ENCODE assay signal across 25 mouse cellular contexts in the genomic region with DNA sequence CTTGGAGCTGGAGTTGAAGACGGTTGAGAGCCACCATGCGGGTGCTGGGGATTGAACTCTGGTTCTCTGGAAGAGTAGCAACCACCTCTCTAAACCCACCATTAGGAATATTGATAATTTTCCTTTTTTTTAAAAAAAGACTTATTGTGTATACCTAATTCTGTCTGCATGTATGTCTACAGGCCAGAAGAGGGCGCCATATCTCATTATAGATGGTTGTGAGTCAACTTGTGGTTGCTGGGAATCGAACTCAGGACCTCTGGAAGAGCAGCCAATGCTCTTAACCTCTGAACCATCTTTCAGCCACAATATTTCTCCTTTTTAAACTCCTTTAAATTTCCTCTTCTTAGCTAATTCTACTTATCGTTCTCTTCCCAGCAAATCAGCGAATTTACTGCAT. TPM values are rescaled to one million over a fixed set of nuclear protein-coding genes. Genes with fewer than 3 reads are reported as not detected.
A peak's percentile ranks its signal among the peaks of the same experiment; 100 is the strongest.
DNase-seq lines count a peak whose midpoint lies in the region; ATAC-seq and TF ChIP-seq lines count a peak whose summit lies in the region.
"Had no signal": no experiment of that assay in that cellular context is flagged by ENCODE, and none has a peak within 500 bp of the region (broad histone marks: within the 10 kb centered on the region; RNA-seq: fewer than 3 reads in every experiment).

No protein-coding gene starts in this region.

- no peak overlapping the region for H3K27ac ChIP-seq in forebrain, postnatal 0 days (ENCODE audit: low read depth, low read length)
- H3K27ac ChIP-seq in forebrain, embryonic 14.5 days (ENCODE audit: low read depth, low read length), result no peak overlapping the region
- no peak overlapping the region for H3K27ac ChIP-seq in liver, embryonic 14.5 days
- H3K27ac ChIP-seq: embryonic facial prominence, embryonic 13.5 days; hindbrain, embryonic 13.5 days; intestine, embryonic 15.5 days; neural tube, embryonic 12.5 days had no signal

- H3K4me3 ChIP-seq in forebrain, postnatal 0 days (ENCODE audit: low read depth, low read length), result no peak overlapping the region
- no peak overlapping the region for H3K4me3 ChIP-seq in forebrain, embryonic 14.5 days (ENCODE audit: low read depth, low read length)
- no peak overlapping the region for H3K4me3 ChIP-seq in liver, embryonic 14.5 days (ENCODE audit: insufficient read depth in 1 of 2, low read depth in 2 of 2, low read length in 2 of 2)
- H3K4me3 ChIP-seq in E14TG2a.4 (replicated peaks; ENCODE audit: low read length), result no peak overlapping the region
- H3K4me3 ChIP-seq: embryonic facial prominence, embryonic 13.5 days; heart, embryonic 12.5 days; hindbrain, embryonic 13.5 days; intestine, embryonic 15.5 days; neural tube, embryonic 12.5 days had no signal

- H3K9me3 ChIP-seq in forebrain, postnatal 0 days (ENCODE audit: low read length), result no peaks in the 10 kb centered on the region
- H3K9me3 ChIP-seq in forebrain, embryonic 14.5 days (replicated peaks; ENCODE audit: control insufficient read depth, low read length), result no peaks in the 10 kb centered on the region
- H3K9me3 ChIP-seq in liver, embryonic 14.5 days (ENCODE audit: control insufficient read depth, low read length), result no peaks in the 10 kb centered on the region
- no peaks in the 10 kb centered on the region for H3K9me3 ChIP-seq in E14TG2a.4 (ENCODE audit: low read length)
- H3K9me3 ChIP-seq: embryonic facial prominence, embryonic 13.5 days; heart, embryonic 12.5 days; hindbrain, embryonic 13.5 days; intestine, embryonic 15.5 days; neural tube, embryonic 12.5 days had no signal

- H3K36me3 ChIP-seq in forebrain, postnatal 0 days (ENCODE audit: insufficient read depth), result peaks cover 8% of the 10 kb centered on the region
- peaks cover 13% of the 10 kb centered on the region for H3K36me3 ChIP-seq in forebrain, embryonic 14.5 days (ENCODE audit: control insufficient read depth, insufficient read depth, low read length)
- H3K36me3 ChIP-seq in liver, embryonic 14.5 days (replicated peaks; ENCODE audit: control insufficient read depth, insufficient read depth, low read depth), result peaks cover 6% of the 10 kb centered on the region
- peaks cover 19% of the 10 kb centered on the region for H3K36me3 ChIP-seq in E14TG2a.4 (ENCODE audit: insufficient read depth, low read length)

- H3K4me1 ChIP-seq in forebrain, postnatal 0 days (ENCODE audit: insufficient read depth), result peaks cover 17% of the 10 kb centered on the region
- H3K4me1 ChIP-seq in forebrain, embryonic 14.5 days (ENCODE audit: control insufficient read depth, insufficient read depth, low read length), result peaks cover 18% of the 10 kb centered on the region
- peaks cover 18 to 23% of the 10 kb centered on the region in 2 experiments for H3K4me1 ChIP-seq in liver, embryonic 14.5 days (replicated peaks; ENCODE audit: control insufficient read depth in 2 of 2, insufficient read depth in 2 of 2, low read length in 1 of 2)
- peaks cover 43% of the 10 kb centered on the region for H3K4me1 ChIP-seq in E14TG2a.4 (replicated peaks; ENCODE audit: low read depth, low read length)

- TF ChIP-seq CTCF in forebrain, postnatal 0 days (IDR thresholded peaks at IDR 0.05; ENCODE audit: low read depth), result peak; percentile 9; the same call in 1 of the 2 replicates
- TF ChIP-seq CTCF in liver, embryonic 14.5 days (IDR thresholded peaks at IDR 0.05; ENCODE audit: low read depth), result peak; percentile 31; the same call in 1 of the 2 replicates
- TF ChIP-seq CTCF in E14TG2a.4 (conservative IDR thresholded peaks at IDR 0.05; ENCODE audit: low read length), result peak; percentile 41

- WGBS in forebrain, postnatal 0 days, result 83% methylated on average over 6 of the region's 6 CpGs
- WGBS in forebrain, embryonic 14.5 days, result 81% methylated on average over 6 of the region's 6 CpGs
- 78% methylated on average over 6 of the region's 6 CpGs for WGBS in liver, embryonic 14.5 days (ENCODE audit: insufficient replicate concordance)

- no peak overlapping the region for H3K9ac ChIP-seq in forebrain, postnatal 0 days
- H3K9ac ChIP-seq in forebrain, embryonic 14.5 days (ENCODE audit: low read length), result no peak overlapping the region
- H3K9ac ChIP-seq in liver, embryonic 14.5 days (replicated peaks), result no peak overlapping the region
- H3K9ac ChIP-seq: embryonic facial prominence, embryonic 13.5 days; heart, embryonic 12.5 days; hindbrain, embryonic 13.5 days; intestine, embryonic 15.5 days; neural tube, embryonic 12.5 days had no signal

- H3K27me3 ChIP-seq in forebrain, postnatal 0 days (ENCODE audit: insufficient read depth, low read length), result no peaks in the 10 kb centered on the region
- no peaks in the 10 kb centered on the region for H3K27me3 ChIP-seq in forebrain, embryonic 14.5 days (replicated peaks; ENCODE audit: control insufficient read depth, insufficient read depth, low read length)
- H3K27me3 ChIP-seq in liver, embryonic 14.5 days (ENCODE audit: control insufficient read depth, insufficient read depth, low read length), result no peaks in the 10 kb centered on the region
- no peaks in the 10 kb centered on the region for H3K27me3 ChIP-seq in E14TG2a.4 (ENCODE audit: insufficient read depth, low read length)
- H3K27me3 ChIP-seq: embryonic facial prominence, embryonic 13.5 days; heart, embryonic 12.5 days; hindbrain, embryonic 13.5 days; intestine, embryonic 15.5 days; neural tube, embryonic 12.5 days had no signal

- TF ChIP-seq EP300 in liver, embryonic 14.5 days (IDR thresholded peaks at IDR 0.05; ENCODE audit: low read depth), result no peak

- H3K4me2 ChIP-seq in forebrain, postnatal 0 days (ENCODE audit: low read depth), result no peak overlapping the region
- H3K4me2 ChIP-seq in forebrain, embryonic 14.5 days (ENCODE audit: low read length), result no peak overlapping the region
- no peak overlapping the region for H3K4me2 ChIP-seq in liver, embryonic 14.5 days (ENCODE audit: low read depth)
- H3K4me2 ChIP-seq: embryonic facial prominence, embryonic 13.5 days; heart, embryonic 12.5 days; hindbrain, embryonic 13.5 days; intestine, embryonic 15.5 days; neural tube, embryonic 12.5 days had no signal

- no peak for ATAC-seq in forebrain, postnatal 0 days
- no peak for ATAC-seq in forebrain, embryonic 14.5 days
- no peak for ATAC-seq in liver, embryonic 14.5 days (ENCODE audit: insufficient read depth)
- ATAC-seq: forebrain, embryonic 16.5 days; intestine, embryonic 15.5 days had no signal

- DNase-seq in forebrain, postnatal 0 days, result no peak
- no peak for DNase-seq in forebrain, embryonic 14.5 days (ENCODE audit: low spot score)
- DNase-seq in liver, embryonic 14.5 days (ENCODE audit: low read depth in 3 of 3, low spot score in 3 of 3), result no peak
- no peak for DNase-seq in liver
- peak; percentile 38 for DNase-seq in naive thymus-derived CD4-positive, alpha-beta T cell, adult 2 months (ENCODE audit: low read depth)
- DNase-seq in adrenal gland, postnatal 25 days, result no peak
- DNase-seq in urinary bladder, adult 2 months (ENCODE audit: low spot score), result no peak
- DNase-seq: adrenal gland, adult 2 months; cerebellum, postnatal 10 days; heart, postnatal 14 days; lung, adult 18-20 months; lung, postnatal 36 days; right cerebral cortex, adult 18-20 months; thymus, postnatal 25 days had no signal

RNA-seq across cellular contexts. Expression of a gene that starts 2.0 kb away (rescaled TPM):
- 50.2 and 53.8 TPM in 2 replicates for total RNA-seq in forebrain, postnatal 0 days (2014; rRNA removed)
- polyA plus RNA-seq in forebrain, postnatal 0 days (2015; fragmentation: Nextera tagmentation; extraction: Ambion mirVana), result 26.1 and 35.8 TPM in 2 replicates
- 64.2 and 78.8 TPM in 2 replicates for polyA plus RNA-seq in forebrain, embryonic 14.5 days (2014; fragmentation: Nextera tagmentation; extraction: Ambion mirVana)
- polyA plus RNA-seq in liver, embryonic 14.5 days (2012; rRNA removed), result 10.4 and 14.1 TPM in 2 replicates
- polyA plus RNA-seq in liver, embryonic 14.5 days (2014; fragmentation: Nextera tagmentation; extraction: Ambion mirVana), result 25.7 and 28.3 TPM in 2 replicates
- total RNA-seq in adrenal gland, postnatal 25 days (2021), result 83.3 and 83.9 TPM in 2 replicates
- polyA plus RNA-seq in urinary bladder, adult 2 months (2012; rRNA removed), result 16.4 and 30.4 TPM in 2 replicates

RNA-seq across cellular contexts. Expression of a gene that starts 10.9 kb away (rescaled TPM):
- total RNA-seq in forebrain, postnatal 0 days (2014; rRNA removed), result 13.3 and 15.8 TPM in 2 replicates
- polyA plus RNA-seq in forebrain, postnatal 0 days (2015; fragmentation: Nextera tagmentation; extraction: Ambion mirVana), result 15.6 and 19.1 TPM in 2 replicates
- polyA plus RNA-seq in forebrain, embryonic 14.5 days (2014; fragmentation: Nextera tagmentation; extraction: Ambion mirVana), result 23.7 and 23.8 TPM in 2 replicates
- 21.6 and 28.3 TPM in 2 replicates for polyA plus RNA-seq in liver, embryonic 14.5 days (2012; rRNA removed)
- 16.8 and 22.4 TPM in 2 replicates for polyA plus RNA-seq in liver, embryonic 14.5 days (2014; fragmentation: Nextera tagmentation; extraction: Ambion mirVana)
- total RNA-seq in adrenal gland, postnatal 25 days (2021), result 5.7 and 8.0 TPM in 2 replicates
- polyA plus RNA-seq in urinary bladder, adult 2 months (2012; rRNA removed), result 97.6 and 157 TPM in 2 replicates

RNA-seq across cellular contexts. Expression of a gene that starts 12.7 kb away (rescaled TPM):
- total RNA-seq in forebrain, postnatal 0 days (2014; rRNA removed), result 0.62 TPM in 1 of 2 replicates, not detected in the other
- 0.15 and 0.33 TPM in 2 replicates for polyA plus RNA-seq in forebrain, postnatal 0 days (2015; fragmentation: Nextera tagmentation; extraction: Ambion mirVana)
- polyA plus RNA-seq in forebrain, embryonic 14.5 days (2014; fragmentation: Nextera tagmentation; extraction: Ambion mirVana), result 0.94 and 0.95 TPM in 2 replicates
- 2.0 and 2.3 TPM in 2 replicates for polyA plus RNA-seq in liver, embryonic 14.5 days (2012; rRNA removed)
- polyA plus RNA-seq in liver, embryonic 14.5 days (2014; fragmentation: Nextera tagmentation; extraction: Ambion mirVana), result 0.25 and 0.66 TPM in 2 replicates
- 0.39 TPM in 1 of 2 replicates, not detected in the other for total RNA-seq in adrenal gland, postnatal 25 days (2021)
- polyA plus RNA-seq in urinary bladder, adult 2 months (2012; rRNA removed), result 8.4 and 11.6 TPM in 2 replicates
- total RNA-seq: heart, postnatal 14 days; layer of hippocampus, postnatal 25 days; left cerebral cortex, postnatal 14 days; megakaryocyte-erythroid progenitor cell, adult 5-6 weeks; monocyte, adult 5-6 weeks had no signal

RNA-seq across cellular contexts. Expression of a gene that starts 32.6 kb away (rescaled TPM):
- 11.1 and 11.7 TPM in 2 replicates for total RNA-seq in forebrain, postnatal 0 days (2014; rRNA removed)
- polyA plus RNA-seq in forebrain, postnatal 0 days (2015; fragmentation: Nextera tagmentation; extraction: Ambion mirVana), result 10.2 and 10.7 TPM in 2 replicates
- 6.7 and 8.9 TPM in 2 replicates for polyA plus RNA-seq in forebrain, embryonic 14.5 days (2014; fragmentation: Nextera tagmentation; extraction: Ambion mirVana)
- 15.3 and 20.3 TPM in 2 replicates for polyA plus RNA-seq in liver, embryonic 14.5 days (2012; rRNA removed)
- 10.4 and 10.9 TPM in 2 replicates for polyA plus RNA-seq in liver, embryonic 14.5 days (2014; fragmentation: Nextera tagmentation; extraction: Ambion mirVana)
- 6.4 and 10.8 TPM in 2 replicates for total RNA-seq in adrenal gland, postnatal 25 days (2021)
- polyA plus RNA-seq in urinary bladder, adult 2 months (2012; rRNA removed), result 5.2 and 5.8 TPM in 2 replicates

RNA-seq across cellular contexts. Expression of a gene that starts 32.7 kb away (rescaled TPM):
- total RNA-seq in forebrain, postnatal 0 days (2014; rRNA removed), result 103 and 149 TPM in 2 replicates
- polyA plus RNA-seq in forebrain, postnatal 0 days (2015; fragmentation: Nextera tagmentation; extraction: Ambion mirVana), result 198 and 199 TPM in 2 replicates
- 70.2 and 96.3 TPM in 2 replicates for polyA plus RNA-seq in forebrain, embryonic 14.5 days (2014; fragmentation: Nextera tagmentation; extraction: Ambion mirVana)
- 50.8 and 66.8 TPM in 2 replicates for polyA plus RNA-seq in liver, embryonic 14.5 days (2012; rRNA removed)
- polyA plus RNA-seq in liver, embryonic 14.5 days (2014; fragmentation: Nextera tagmentation; extraction: Ambion mirVana), result 84.4 and 102 TPM in 2 replicates
- total RNA-seq in adrenal gland, postnatal 25 days (2021), result 64.8 and 88.0 TPM in 2 replicates
- polyA plus RNA-seq in urinary bladder, adult 2 months (2012; rRNA removed), result 114 and 129 TPM in 2 replicates
